Mouse (Mus musculus) inflammation-experienced regulatory T-cells (primary cell): Measurements from ENCODE around the gene Brsk1. TPM values are rescaled to one million over a fixed set of nuclear protein-coding genes. Genes with fewer than 3 reads are reported as not detected.

Experiments used
- polyA plus RNA-seq, 2 experiments: library from polyadenylated mRNA; unstranded; fragments of 100-300 nt; shearing (Covaris generic); gene quantifications; one replicate each; pipeline ENCODE4 v1.2.1; 2017

The Brsk1 gene
- under 1 TPM in 1 of 2 experiments, not detected in 1; 0.64 TPM for polyA plus RNA-seq

GRCm38 (mm10) chr7:4690387-4690786 lies at the start of gene Brsk1:
Gene Brsk1, plus strand, starts transcription at chr7:4690604.

GRCm38 (mm10) chr7:4658912-4659551 lies 31.4 kb upstream of the Brsk1 start, which contains the start of gene Ppp6r1:
Gene Ppp6r1, minus strand, starts transcription at chr7:4659019.

GRCm38 (mm10) chr7:4684632-4685417 lies 5.6 kb upstream of the Brsk1 start, which contains the start of gene Hspbp1:
Gene Hspbp1, minus strand, starts transcription at chr7:4685068.

GRCm38 (mm10) chr7:4725169-4725568 lies 34.8 kb downstream of the Brsk1 start, which contains the start of gene Tmem150b:
Gene Tmem150b, minus strand, starts transcription at chr7:4725249.

GRCm38 (mm10) chr7:4739544-4740275 lies 49.3 kb downstream of the Brsk1 start, which contains the start of gene Kmt5c:
Gene Kmt5c, plus strand, starts transcription at chr7:4740115.

GRCm38 (mm10) chr7:4752821-4753570 lies 62.6 kb downstream of the Brsk1 start, which contains the start of gene Cox6b2:
Gene Cox6b2, minus strand, starts transcription at chr7:4753094.

Other genes starting within 250 kb of the Brsk1 start
- gene Rdh13, start 245.0 kb upstream of the Brsk1 start, polyA plus RNA-seq, result 1 to 10 TPM; 4.3 to 6.8 TPM
- gene Eps8l1, start 229.9 kb upstream of the Brsk1 start, polyA plus RNA-seq, result 10 to 100 TPM in 1 of 2 experiments, 1 to 10 TPM in 1; 6.2 to 30.5 TPM
- gene Ppp1r12c, start 188.9 kb upstream of the Brsk1 start, polyA plus RNA-seq, result 100 to 1,000 TPM; 147 to 198 TPM
- gene Tnnt1, start 174.2 kb upstream of the Brsk1 start, polyA plus RNA-seq, result 1 to 10 TPM; 4.1 to 9.6 TPM
- 1 to 10 TPM in 1 of 2 experiments, not detected in 1; 5.5 TPM for gene Tnni3, start 166.4 kb upstream of the Brsk1 start, polyA plus RNA-seq
- gene Dnaaf3, start 158.2 kb upstream of the Brsk1 start, polyA plus RNA-seq, result 1 to 10 TPM in 1 of 2 experiments, not detected in 1; 2.6 TPM
- 1 to 10 TPM in 1 of 2 experiments, under 1 TPM in 1; 0.53 to 1.3 TPM for gene Syt5, start 143.1 kb upstream of the Brsk1 start, polyA plus RNA-seq
- 1 to 10 TPM in 1 of 2 experiments, not detected in 1; 1.1 TPM for gene Ptprh, start 86.6 kb upstream of the Brsk1 start, polyA plus RNA-seq
- gene Tmem86b, start 59.2 kb upstream of the Brsk1 start, polyA plus RNA-seq, result 10 to 100 TPM; 12.1 to 12.7 TPM
- gene Ppp6r1, start 31.6 kb upstream of the Brsk1 start, polyA plus RNA-seq, result 100 to 1,000 TPM; 275 to 316 TPM
- gene Hspbp1, start 5.5 kb upstream of the Brsk1 start, polyA plus RNA-seq, result 10 to 100 TPM; 62.6 to 74.0 TPM
- gene Tmem150b, start 34.6 kb downstream of the Brsk1 start, polyA plus RNA-seq, result under 1 TPM; 0.39 to 0.65 TPM
- gene Kmt5c, start 49.5 kb downstream of the Brsk1 start, polyA plus RNA-seq, result 10 to 100 TPM; 39.6 to 41.0 TPM
- 1 to 10 TPM in 1 of 2 experiments, not detected in 1; 3.1 TPM for gene Cox6b2, start 62.5 kb downstream of the Brsk1 start, polyA plus RNA-seq
- not detected for gene Fam71e2, start 80.7 kb downstream of the Brsk1 start, polyA plus RNA-seq
- under 1 TPM; 0.18 to 0.23 TPM for gene Il11, start 92.3 kb downstream of the Brsk1 start, polyA plus RNA-seq
- gene Tmem190, start 92.3 kb downstream of the Brsk1 start, polyA plus RNA-seq, result 1 to 10 TPM in 1 of 2 experiments, under 1 TPM in 1; 0.37 to 1.1 TPM
- 10 to 100 TPM; 11.1 to 18.2 TPM for gene Tmem238, start 99.1 kb downstream of the Brsk1 start, polyA plus RNA-seq
- gene Rpl28, start 102.3 kb downstream of the Brsk1 start, polyA plus RNA-seq, result 100 to 1,000 TPM; 268 to 278 TPM
- gene Ube2s, start 122.0 kb downstream of the Brsk1 start, polyA plus RNA-seq, result 100 to 1,000 TPM in 1 of 2 experiments, 10 to 100 TPM in 1; 99.5 to 166 TPM
- not detected for gene Shisa7, start 154.1 kb downstream of the Brsk1 start, polyA plus RNA-seq
- 10 to 100 TPM; 23.8 to 37.5 TPM for gene Isoc2b, start 179.7 kb downstream of the Brsk1 start, polyA plus RNA-seq
- gene Isoc2a, start 186.5 kb downstream of the Brsk1 start, polyA plus RNA-seq, result 1 to 10 TPM in 1 of 2 experiments, under 1 TPM in 1; 0.75 to 1.2 TPM
- under 1 TPM in 1 of 2 experiments, not detected in 1; 0.12 TPM for gene Gm36210, start 215.9 kb downstream of the Brsk1 start, polyA plus RNA-seq
- gene Zfp628, start 224.6 kb downstream of the Brsk1 start, polyA plus RNA-seq, result 1 to 10 TPM; 2.0 to 2.2 TPM
- gene Nat14, start 231.4 kb downstream of the Brsk1 start, polyA plus RNA-seq, result under 1 TPM; 0.27 to 0.86 TPM
- gene Ssc5d, start 235.2 kb downstream of the Brsk1 start, polyA plus RNA-seq, result under 1 TPM; 0.27 to 0.40 TPM